Mouse (Mus musculus) forebrain, embryonic 14.5 days (tissue): Measurements from ENCODE around the gene Optn. TPM values are rescaled to one million over a fixed set of nuclear protein-coding genes. Genes with fewer than 3 reads are reported as not detected.
A peak's percentile ranks its signal among the peaks of the same experiment; 100 is the strongest.
"Not testable (repeated sequence)": the region's sequence is repeated elsewhere in the genome, so short reads cannot be mapped to it uniquely, and the experiment has no call there.

Source experiments
- ATAC-seq: fragments of 200-750 bp; cut with Nextera tagmentation; 2 replicates; pipeline ENCODE4 v1.8.0; 2017; ENCODE audit warnings: mild to moderate bottlenecking, moderate library complexity
- DNase-seq: peaks from one replicate; pipeline ENCODE4 v3.0.0-alpha.2; 2015; ENCODE audit warnings: low spot score
- H3K27ac ChIP-seq: fragments of 300-500 bp; sonication (generic); 2 replicates; pipeline ENCODE4 v1.5.1; 2014; ENCODE audit warnings: low read depth, mild to moderate bottlenecking, control low read depth, low read length, moderate library complexity
- H3K27me3 ChIP-seq: fragments of 300-500 bp; sonication (generic); replicated peaks from 2 replicates; pipeline ENCODE4 v1.6.1; 2014; ENCODE audit warnings: low read length, control low read depth, mixed read lengths; ENCODE audit not compliant: control insufficient read depth, insufficient read depth
- H3K36me3 ChIP-seq: fragments of 300-500 bp; sonication (generic); 2 replicates; pipeline ENCODE4 v1.6.1; 2014; ENCODE audit warnings: low read length, control low read depth; ENCODE audit not compliant: control insufficient read depth, insufficient read depth
- H3K4me1 ChIP-seq: fragments of 300-500 bp; sonication (generic); 2 replicates; pipeline ENCODE4 v1.6.1; 2014; ENCODE audit warnings: antibody characterized with exemption, low read length, control low read depth; ENCODE audit not compliant: control insufficient read depth, insufficient read depth
- H3K4me2 ChIP-seq: fragments of 300-500 bp; sonication (generic); 2 replicates; pipeline ENCODE4 v1.6.1; 2014; ENCODE audit warnings: mild to moderate bottlenecking, control low read depth, low read length
- H3K4me3 ChIP-seq: fragments of 300-500 bp; sonication (generic); 2 replicates; pipeline ENCODE4 v1.5.1; 2014; ENCODE audit warnings: low read depth, low read length, control low read depth
- H3K9ac ChIP-seq: fragments of 300-500 bp; sonication (generic); 2 replicates; pipeline ENCODE4 v1.6.1; 2014; ENCODE audit warnings: mild to moderate bottlenecking, low read length, control low read depth, moderate library complexity
- H3K9me3 ChIP-seq: fragments of 300-500 bp; sonication (generic); replicated peaks from 2 replicates; pipeline ENCODE4 v1.6.1; 2016; ENCODE audit warnings: low read length, control low read depth, mixed read lengths; ENCODE audit not compliant: control insufficient read depth
- WGBS: fragments of 180-500 bp; shearing (Covaris S2); extraction: QIAGEN DNeasy Blood & Tissue Kit; methylation state at CpG from one replicate; pipeline ENCODE4 v1.1.7; 2014; 5-methylcytosine and 5-hydroxymethylcytosine counted together
- polyA plus RNA-seq: library from polyadenylated mRNA; unstranded; fragments of >200 nt; fragmentation: Nextera tagmentation; extraction: Ambion mirVana; gene quantifications from 2 replicates; pipeline ENCODE4 v1.2.1, GENCODE M21; 2014

Optn gene
- polyA plus RNA-seq, 1 experiment from 2014 or later, result 4.5 TPM

- Histone ChIP-seq H3K4me1 (no peaks in the 10 kb centered on the region), H3K9ac (no peak overlapping the region), H3K9me3 (no peaks in the 10 kb centered on the region), H3K36me3 (no peaks in the 10 kb centered on the region), H3K27me3 (no peaks in the 10 kb centered on the region), H3K4me2 (no peak overlapping the region), H3K4me3 (no peak overlapping the region), H3K27ac (no peak overlapping the region)
- no peak for DNase-seq
- ATAC-seq, result no peak
- 85% methylated on average over 4 of the region's 4 CpGs for WGBS
Measured at GRCm38 (mm10) chr2:5067951-5068350, 4.1 kb upstream of the Optn start.

- not testable (repeated sequence) for DNase-seq, H3K36me3 ChIP-seq, H3K27me3 ChIP-seq, H3K9me3 ChIP-seq, H3K9ac ChIP-seq, H3K27ac ChIP-seq, H3K4me1 ChIP-seq, H3K4me2 ChIP-seq, H3K4me3 ChIP-seq, ATAC-seq
- WGBS, result 78% methylated on average over 1 of the region's 2 CpGs
Measured at GRCm38 (mm10) chr2:5067254-5067653, 3.4 kb upstream of the Optn start.

- no peak for DNase-seq
- Histone ChIP-seq H3K9ac (no peak overlapping the region), H3K27ac (no peak overlapping the region)
Measured at GRCm38 (mm10) chr2:5064247-5064646, 396 bp upstream of the Optn start.

GRCm38 (mm10) chr2:5062496-5063298, 1.2 kb downstream of the Optn start:
- Histone ChIP-seq H3K9ac (no peak overlapping the region), H3K27ac (no peak overlapping the region)

More at GRCm38 (mm10) chr2:5064247-5064646, 396 bp upstream of the Optn start:
- H3K4me1 ChIP-seq, result no peaks in the 10 kb centered on the region
- H3K4me2 ChIP-seq, result peak overlapping the region; percentile 91
- H3K4me3 ChIP-seq, result peak overlapping the region; percentile 53
- H3K9me3 ChIP-seq, result no peaks in the 10 kb centered on the region
- peak; percentile 21; the same call in 1 of the 2 replicates for ATAC-seq
- 31% methylated on average over 4 of the region's 4 CpGs for WGBS
- H3K36me3 ChIP-seq, result no peaks in the 10 kb centered on the region
- peaks cover 4% of the 10 kb centered on the region; the same call in 1 of the 2 replicates for H3K27me3 ChIP-seq

GRCm38 (mm10) chr2:5061133-5061708, 2.6 kb downstream of the Optn start:
- peaks cover 4% of the 10 kb centered on the region; the same call in 1 of the 2 replicates for H3K27me3 ChIP-seq
- no peak overlapping the region for H3K4me3 ChIP-seq
- no peak overlapping the region for H3K27ac ChIP-seq
- WGBS, result 86% methylated on average over 8 of the region's 8 CpGs
- no peak overlapping the region for H3K9ac ChIP-seq
- no peaks in the 10 kb centered on the region for H3K36me3 ChIP-seq
- ATAC-seq, result no peak
- H3K4me1 ChIP-seq, result no peaks in the 10 kb centered on the region
- no peaks in the 10 kb centered on the region for H3K9me3 ChIP-seq
- no peak overlapping the region for H3K4me2 ChIP-seq
- DNase-seq, result no peak

More at GRCm38 (mm10) chr2:5062496-5063298, 1.2 kb downstream of the Optn start:
- H3K9me3 ChIP-seq, result no peaks in the 10 kb centered on the region
- no peaks in the 10 kb centered on the region for H3K36me3 ChIP-seq
- 60% methylated on average over 16 of the region's 16 CpGs for WGBS
- no peak overlapping the region for H3K4me3 ChIP-seq
- ATAC-seq (no peak), DNase-seq (no peak)
- H3K27me3 ChIP-seq, result peaks cover 4% of the 10 kb centered on the region; the same call in 1 of the 2 replicates
- peak overlapping the region; percentile 91; the same call in 1 of the 2 replicates for H3K4me2 ChIP-seq
- no peaks in the 10 kb centered on the region for H3K4me1 ChIP-seq

GRCm38 (mm10) chr2:5059997-5060396, 3.9 kb downstream of the Optn start:
- WGBS, result 81% methylated on average over 4 of the region's 4 CpGs
- Histone ChIP-seq H3K27me3 (peaks cover 4% of the 10 kb centered on the region; the same call in 1 of the 2 replicates), H3K9ac (no peak overlapping the region), H3K4me3 (no peak overlapping the region), H3K4me1 (no peaks in the 10 kb centered on the region), H3K36me3 (no peaks in the 10 kb centered on the region), H3K9me3 (no peaks in the 10 kb centered on the region), H3K27ac (no peak overlapping the region), H3K4me2 (no peak overlapping the region)
- DNase-seq (no peak), ATAC-seq (no peak)

GRCm38 (mm10) chr2:5058436-5058835, 5.4 kb downstream of the Optn start:
- 87% methylated on average over 5 of the region's 5 CpGs for WGBS
- no peak overlapping the region for H3K9ac ChIP-seq
- no peak overlapping the region for H3K27ac ChIP-seq
- H3K27me3 ChIP-seq, result peaks cover 4% of the 10 kb centered on the region; the same call in 1 of the 2 replicates
- H3K36me3 ChIP-seq, result no peaks in the 10 kb centered on the region
- H3K4me3 ChIP-seq, result no peak overlapping the region
- H3K4me1 ChIP-seq, result no peaks in the 10 kb centered on the region
- no peak for DNase-seq
- H3K9me3 ChIP-seq, result no peaks in the 10 kb centered on the region
- ATAC-seq, result no peak
- H3K4me2 ChIP-seq, result no peak overlapping the region

- ATAC-seq (no peak), DNase-seq (no peak)
- no peak overlapping the region for H3K27ac ChIP-seq
- H3K4me3 ChIP-seq, result no peak overlapping the region
- WGBS, result 95% methylated on average over 2 of the region's 2 CpGs
- no peaks in the 10 kb centered on the region for H3K36me3 ChIP-seq
- H3K4me2 ChIP-seq, result no peak overlapping the region
- H3K27me3 ChIP-seq, result no peaks in the 10 kb centered on the region
- no peak overlapping the region for H3K9ac ChIP-seq
- H3K9me3 ChIP-seq, result no peaks in the 10 kb centered on the region
- no peaks in the 10 kb centered on the region for H3K4me1 ChIP-seq
Measured at GRCm38 (mm10) chr2:5050562-5050961, 13.3 kb downstream of the Optn start.

- DNase-seq, result no peak
- WGBS, result 96% methylated on average over 2 of the region's 2 CpGs
Measured at GRCm38 (mm10) chr2:5047016-5047415, 16.8 kb downstream of the Optn start.

More at GRCm38 (mm10) chr2:5047016-5047415, 16.8 kb downstream of the Optn start:
- Histone ChIP-seq H3K4me1 (no peaks in the 10 kb centered on the region; the same call in 1 of the 2 replicates), H3K36me3 (no peaks in the 10 kb centered on the region), H3K27ac (no peak overlapping the region), H3K4me2 (no peak overlapping the region), H3K4me3 (no peak overlapping the region), H3K27me3 (no peaks in the 10 kb centered on the region), H3K9me3 (no peaks in the 10 kb centered on the region), H3K9ac (no peak overlapping the region)
- ATAC-seq, result no peak
